Mouse (Mus musculus): ENCODE results near the gene Rnaseh2a. TPM values are rescaled to one million over a fixed set of nuclear protein-coding genes. Genes with fewer than 3 reads are reported as not detected.
"Not testable (repeated sequence)": the region's sequence is repeated elsewhere in the genome, so short reads cannot be mapped to it uniquely, and the experiment has no call there.

Gene Rnaseh2a
- total and polyA plus RNA-seq, 2 experiments from 2014 or later: 57.3 to 57.9 TPM

- Histone ChIP-seq H3K27ac (ENCODE audit: low read depth) (no peak overlapping the region), H3K4me1 (ENCODE audit: control insufficient read depth, insufficient read depth) (peaks cover 9% of the 10 kb centered on the region; the same call in 1 of the 2 replicates), H3K36me3 (replicated peaks; ENCODE audit: control insufficient read depth, insufficient read depth, low read length) (no peaks in the 10 kb centered on the region), H3K4me2 (ENCODE audit: low read depth, low read length) (peak overlapping the region; percentile 69), H3K9me3 (replicated peaks; ENCODE audit: control insufficient read depth, low read length) (peaks cover 4% of the 10 kb centered on the region), H3K4me3 (ENCODE audit: low read depth, low read length) (peak overlapping the region; percentile 52), H3K9ac (replicated peaks; ENCODE audit: low read depth, low read length) (no peak overlapping the region), H3K27me3 (ENCODE audit: control insufficient read depth, insufficient read depth, low read length) (peaks cover 49% of the 10 kb centered on the region)
- ATAC-seq (ENCODE audit: insufficient read depth, low read depth) (no peak), DNase-seq (ENCODE audit: low spot score) (no peak)
- TF ChIP-seq EP300 (IDR thresholded peaks at IDR 0.05; ENCODE audit: low read depth) (no peak), CTCF (IDR thresholded peaks at IDR 0.05; ENCODE audit: low read depth) (no peak)
- WGBS: 50% methylated on average over 20 of the region's 20 CpGs
Observed at GRCm38 (mm10) chr8:84909162-84909767, 60.3 kb downstream of the Rnaseh2a start.

DNA sequence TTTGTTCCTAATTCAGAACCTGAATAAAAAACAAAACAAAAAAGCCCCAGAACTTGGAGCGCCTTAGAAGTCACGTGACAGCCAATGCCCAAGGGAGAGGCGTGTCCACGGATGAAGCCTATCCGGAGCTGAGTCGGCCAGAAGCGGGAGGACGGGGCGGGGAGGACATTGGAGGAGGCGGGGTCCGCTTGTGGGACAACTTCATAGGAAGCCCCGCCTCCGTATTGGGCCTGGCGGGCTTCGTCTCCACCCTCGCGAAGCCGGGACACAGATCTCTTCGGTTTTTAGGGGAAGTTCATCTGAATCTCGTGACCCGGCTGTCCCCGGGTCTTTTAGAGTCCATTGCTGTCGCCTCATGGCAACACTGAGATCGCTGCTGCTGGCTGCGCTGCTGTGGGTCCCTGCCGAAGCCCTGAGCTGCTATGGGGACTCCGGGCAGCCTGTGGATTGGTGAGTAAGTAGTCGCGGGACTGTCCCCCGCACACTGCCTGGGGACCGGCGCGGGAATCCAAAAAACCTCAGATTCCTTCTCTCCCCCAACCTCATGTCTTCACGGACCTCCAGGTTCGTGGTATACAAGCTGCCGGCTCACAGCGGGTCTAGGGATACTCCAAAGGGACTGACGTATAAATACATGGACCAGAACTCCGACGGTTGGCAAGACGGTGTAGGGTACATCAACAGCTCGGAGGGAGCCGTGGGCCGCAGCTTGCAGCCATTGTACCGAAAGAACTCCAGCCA is 61.0 kb downstream of the Rnaseh2a start, which contains the start of gene Dnase2a:
Gene Dnase2a (plus strand): TSS at position 140 of the 741 bp plus-strand sequence.
- ATAC-seq (ENCODE audit: insufficient read depth, low read depth) (peak; percentile 96), DNase-seq (ENCODE audit: low spot score) (peak; percentile 94)
- Histone ChIP-seq H3K4me1 (ENCODE audit: control insufficient read depth, insufficient read depth) (peaks cover 9% of the 10 kb centered on the region; the same call in 1 of the 2 replicates), H3K27me3 (ENCODE audit: control insufficient read depth, insufficient read depth, low read length) (peaks cover 51% of the 10 kb centered on the region), H3K9me3 (replicated peaks; ENCODE audit: control insufficient read depth, low read length) (no peaks in the 10 kb centered on the region), H3K4me3 (ENCODE audit: low read depth, low read length) (peak within 1 kb of the TSS; percentile 52), H3K9ac (replicated peaks; ENCODE audit: low read depth, low read length) (no peak within 1 kb of the TSS; the same call in 1 of the 2 replicates), H3K27ac (ENCODE audit: low read depth) (no peak within 1 kb of the TSS), H3K4me2 (ENCODE audit: low read depth, low read length) (peak within 1 kb of the TSS; percentile 69), H3K36me3 (replicated peaks; ENCODE audit: control insufficient read depth, insufficient read depth, low read length) (no peaks in the 10 kb centered on the region)
- TF ChIP-seq EP300 (IDR thresholded peaks at IDR 0.05; ENCODE audit: low read depth) (no peak), CTCF (IDR thresholded peaks at IDR 0.05; ENCODE audit: low read depth) (no peak)
- WGBS: 2% methylated on average over 44 of the region's 45 CpGs

GRCm38 (mm10) chr8:84907979-84908378 is 61.6 kb downstream of the Rnaseh2a start:
- peaks cover 48% of the 10 kb centered on the region for H3K27me3 ChIP-seq (ENCODE audit: control insufficient read depth, insufficient read depth, low read length)
- not testable (repeated sequence) for H3K36me3 ChIP-seq (replicated peaks; ENCODE audit: control insufficient read depth, insufficient read depth, low read length); H3K9ac ChIP-seq (replicated peaks; ENCODE audit: low read depth, low read length); H3K9me3 ChIP-seq (replicated peaks; ENCODE audit: control insufficient read depth, low read length); DNase-seq (ENCODE audit: low spot score); H3K27ac ChIP-seq (ENCODE audit: low read depth); H3K4me1 ChIP-seq (ENCODE audit: control insufficient read depth, insufficient read depth)
- H3K4me2 ChIP-seq (ENCODE audit: low read depth, low read length): peak overlapping the region; percentile 69
- ATAC-seq (ENCODE audit: insufficient read depth, low read depth): peak; percentile 2; the same call in 1 of the 2 replicates
- H3K4me3 ChIP-seq (ENCODE audit: low read depth, low read length): peak overlapping the region; percentile 52
- 25% methylated on average over 6 of the region's 7 CpGs for WGBS

GRCm38 (mm10) chr8:84907493-84907892 is 62.1 kb downstream of the Rnaseh2a start:
- WGBS: 73% methylated on average over 8 of the region's 8 CpGs
- no peak overlapping the region for H3K4me2 ChIP-seq (ENCODE audit: low read depth, low read length)
- no peak for ATAC-seq (ENCODE audit: insufficient read depth, low read depth)
- H3K9ac ChIP-seq (replicated peaks; ENCODE audit: low read depth, low read length): no peak overlapping the region
- no peaks in the 10 kb centered on the region for H3K9me3 ChIP-seq (replicated peaks; ENCODE audit: control insufficient read depth, low read length)
- no peak for DNase-seq (ENCODE audit: low spot score)
- no peaks in the 10 kb centered on the region for H3K36me3 ChIP-seq (replicated peaks; ENCODE audit: control insufficient read depth, insufficient read depth, low read length)
- H3K4me1 ChIP-seq (ENCODE audit: control insufficient read depth, insufficient read depth): no peaks in the 10 kb centered on the region
- no peak for TF ChIP-seq EP300 (IDR thresholded peaks at IDR 0.05; ENCODE audit: low read depth)
- no peak for TF ChIP-seq CTCF (IDR thresholded peaks at IDR 0.05; ENCODE audit: low read depth)
- peaks cover 43% of the 10 kb centered on the region for H3K27me3 ChIP-seq (ENCODE audit: control insufficient read depth, insufficient read depth, low read length)
- H3K4me3 ChIP-seq (ENCODE audit: low read depth, low read length): no peak overlapping the region
- H3K27ac ChIP-seq (ENCODE audit: low read depth): no peak overlapping the region

- TF ChIP-seq EP300 (IDR thresholded peaks at IDR 0.05; ENCODE audit: low read depth) (no peak), CTCF (IDR thresholded peaks at IDR 0.05; ENCODE audit: low read depth) (no peak)
- 93% methylated on average over 9 of the region's 9 CpGs for WGBS
Observed at GRCm38 (mm10) chr8:84907037-84907436, 62.5 kb downstream of the Rnaseh2a start.

More at GRCm38 (mm10) chr8:84907037-84907436, 62.5 kb downstream of the Rnaseh2a start:
- Histone ChIP-seq H3K4me3 (ENCODE audit: low read depth, low read length) (no peak overlapping the region), H3K9ac (replicated peaks; ENCODE audit: low read depth, low read length) (no peak overlapping the region), H3K4me1 (ENCODE audit: control insufficient read depth, insufficient read depth) (no peaks in the 10 kb centered on the region), H3K9me3 (replicated peaks; ENCODE audit: control insufficient read depth, low read length) (no peaks in the 10 kb centered on the region), H3K27ac (ENCODE audit: low read depth) (no peak overlapping the region), H3K27me3 (ENCODE audit: control insufficient read depth, insufficient read depth, low read length) (peaks cover 41% of the 10 kb centered on the region), H3K4me2 (ENCODE audit: low read depth, low read length) (no peak overlapping the region), H3K36me3 (replicated peaks; ENCODE audit: control insufficient read depth, insufficient read depth, low read length) (no peaks in the 10 kb centered on the region)
- ATAC-seq (ENCODE audit: insufficient read depth, low read depth) (no peak), DNase-seq (ENCODE audit: low spot score) (no peak)

Small RNAs within 50 kb of the gene (microRNA-seq; reads per million reads assigned to microRNA genes)
- not detected for gene Gm24197

Other genes starting within 250 kb of the Rnaseh2a start
- 1.0 TPM in 1 of 2 replicates, not detected in the other for gene G430095P16Rik, start 246.8 kb downstream of the Rnaseh2a start, total RNA-seq (2014; rRNA removed; ENCODE audit: low replicate concordance)
- 3.0 and 3.1 TPM in 2 replicates for gene G430095P16Rik, start 246.8 kb downstream of the Rnaseh2a start, polyA plus RNA-seq (2015; fragmentation: Nextera tagmentation; extraction: Ambion mirVana)
- 41.9 and 48.5 TPM in 2 replicates for gene Nfix, start 169.4 kb downstream of the Rnaseh2a start, total RNA-seq (2014; rRNA removed; ENCODE audit: low replicate concordance)
- gene Nfix, start 169.4 kb downstream of the Rnaseh2a start, polyA plus RNA-seq (2015; fragmentation: Nextera tagmentation; extraction: Ambion mirVana): 18.2 TPM in 2 replicates
- 2.1 and 15.4 TPM in 2 replicates for gene Dand5, start 146.9 kb downstream of the Rnaseh2a start, total RNA-seq (2014; rRNA removed; ENCODE audit: low replicate concordance)
- gene Dand5, start 146.9 kb downstream of the Rnaseh2a start, polyA plus RNA-seq (2015; fragmentation: Nextera tagmentation; extraction: Ambion mirVana): 6.2 and 8.0 TPM in 2 replicates
- gene Gadd45gip1, start 138.2 kb downstream of the Rnaseh2a start, total RNA-seq (2014; rRNA removed; ENCODE audit: low replicate concordance): 47.1 and 49.8 TPM in 2 replicates
- 48.1 and 50.0 TPM in 2 replicates for gene Gadd45gip1, start 138.2 kb downstream of the Rnaseh2a start, polyA plus RNA-seq (2015; fragmentation: Nextera tagmentation; extraction: Ambion mirVana)
- gene Rad23a, start 129.1 kb downstream of the Rnaseh2a start, total RNA-seq (2014; rRNA removed; ENCODE audit: low replicate concordance): 89.2 and 126 TPM in 2 replicates
- gene Rad23a, start 129.1 kb downstream of the Rnaseh2a start, polyA plus RNA-seq (2015; fragmentation: Nextera tagmentation; extraction: Ambion mirVana): 111 and 125 TPM in 2 replicates
- 211 and 235 TPM in 2 replicates for gene Calr, start 122.8 kb downstream of the Rnaseh2a start, total RNA-seq (2014; rRNA removed; ENCODE audit: low replicate concordance)
- gene Calr, start 122.8 kb downstream of the Rnaseh2a start, polyA plus RNA-seq (2015; fragmentation: Nextera tagmentation; extraction: Ambion mirVana): 201 and 266 TPM in 2 replicates
- gene Farsa, start 112.8 kb downstream of the Rnaseh2a start, total RNA-seq (2014; rRNA removed; ENCODE audit: low replicate concordance): 38.6 and 40.0 TPM in 2 replicates
- 36.3 and 38.3 TPM in 2 replicates for gene Farsa, start 112.8 kb downstream of the Rnaseh2a start, polyA plus RNA-seq (2015; fragmentation: Nextera tagmentation; extraction: Ambion mirVana)
- 0.15 and 1.7 TPM in 2 replicates for gene Syce2, start 97.7 kb downstream of the Rnaseh2a start, total RNA-seq (2014; rRNA removed; ENCODE audit: low replicate concordance)
- gene Syce2, start 97.7 kb downstream of the Rnaseh2a start, polyA plus RNA-seq (2015; fragmentation: Nextera tagmentation; extraction: Ambion mirVana): 9.7 and 11.8 TPM in 2 replicates
- 45.5 and 52.8 TPM in 2 replicates for gene Gcdh, start 75.8 kb downstream of the Rnaseh2a start, total RNA-seq (2014; rRNA removed; ENCODE audit: low replicate concordance)
- 33.0 and 33.5 TPM in 2 replicates for gene Gcdh, start 75.8 kb downstream of the Rnaseh2a start, polyA plus RNA-seq (2015; fragmentation: Nextera tagmentation; extraction: Ambion mirVana)
- gene Klf1, start 67.8 kb downstream of the Rnaseh2a start, total RNA-seq (2014; rRNA removed; ENCODE audit: low replicate concordance): not detected in 2 replicates
- 0.27 and 0.56 TPM in 2 replicates for gene Klf1, start 67.8 kb downstream of the Rnaseh2a start, polyA plus RNA-seq (2015; fragmentation: Nextera tagmentation; extraction: Ambion mirVana)
- gene Dnase2a, start 61.2 kb downstream of the Rnaseh2a start, total RNA-seq (2014; rRNA removed; ENCODE audit: low replicate concordance): 6.0 and 11.0 TPM in 2 replicates
- gene Dnase2a, start 61.2 kb downstream of the Rnaseh2a start, polyA plus RNA-seq (2015; fragmentation: Nextera tagmentation; extraction: Ambion mirVana): 4.6 and 5.6 TPM in 2 replicates
- 0.08 TPM in 1 of 2 replicates, not detected in the other for gene Mast1, start 32.4 kb downstream of the Rnaseh2a start, total RNA-seq (2014; rRNA removed; ENCODE audit: low replicate concordance)
- gene Mast1, start 32.4 kb downstream of the Rnaseh2a start, polyA plus RNA-seq (2015; fragmentation: Nextera tagmentation; extraction: Ambion mirVana): 0.05 TPM in 1 of 2 replicates, not detected in the other
- not detected in 2 replicates for gene Rtbdn, start 22.8 kb downstream of the Rnaseh2a start, total RNA-seq (2014; rRNA removed; ENCODE audit: low replicate concordance)
- 0.10 TPM in 1 of 2 replicates, not detected in the other for gene Rtbdn, start 22.8 kb downstream of the Rnaseh2a start, polyA plus RNA-seq (2015; fragmentation: Nextera tagmentation; extraction: Ambion mirVana)
- gene Gm49661, start 334 bp downstream of the Rnaseh2a start, total RNA-seq (2014; rRNA removed; ENCODE audit: low replicate concordance): not detected in 2 replicates
- gene Gm49661, start 334 bp downstream of the Rnaseh2a start, polyA plus RNA-seq (2015; fragmentation: Nextera tagmentation; extraction: Ambion mirVana): not detected in 2 replicates
- 647 and 809 TPM in 2 replicates for gene Prdx2, start 180 bp downstream of the Rnaseh2a start, total RNA-seq (2014; rRNA removed; ENCODE audit: low replicate concordance)
- gene Prdx2, start 180 bp downstream of the Rnaseh2a start, polyA plus RNA-seq (2015; fragmentation: Nextera tagmentation; extraction: Ambion mirVana): 758 and 782 TPM in 2 replicates
- gene Junb, start 9.0 kb upstream of the Rnaseh2a start, total RNA-seq (2014; rRNA removed; ENCODE audit: low replicate concordance): 28.9 and 39.6 TPM in 2 replicates
- 10.3 and 13.0 TPM in 2 replicates for gene Junb, start 9.0 kb upstream of the Rnaseh2a start, polyA plus RNA-seq (2015; fragmentation: Nextera tagmentation; extraction: Ambion mirVana)
- gene Hook2, start 20.8 kb upstream of the Rnaseh2a start, total RNA-seq (2014; rRNA removed; ENCODE audit: low replicate concordance): 1.9 and 4.8 TPM in 2 replicates
- gene Hook2, start 20.8 kb upstream of the Rnaseh2a start, polyA plus RNA-seq (2015; fragmentation: Nextera tagmentation; extraction: Ambion mirVana): 3.5 and 4.7 TPM in 2 replicates
- not detected in 2 replicates for gene Best2, start 44.8 kb upstream of the Rnaseh2a start, total RNA-seq (2014; rRNA removed; ENCODE audit: low replicate concordance)
- not detected in 2 replicates for gene Best2, start 44.8 kb upstream of the Rnaseh2a start, polyA plus RNA-seq (2015; fragmentation: Nextera tagmentation; extraction: Ambion mirVana)
- 134 and 152 TPM in 2 replicates for gene Asna1, start 55.5 kb upstream of the Rnaseh2a start, total RNA-seq (2014; rRNA removed; ENCODE audit: low replicate concordance)
- 106 and 110 TPM in 2 replicates for gene Asna1, start 55.5 kb upstream of the Rnaseh2a start, polyA plus RNA-seq (2015; fragmentation: Nextera tagmentation; extraction: Ambion mirVana)
- 98.5 and 196 TPM in 2 replicates for gene Trir, start 57.1 kb upstream of the Rnaseh2a start, total RNA-seq (2014; rRNA removed; ENCODE audit: low replicate concordance)
- 62.4 and 66.5 TPM in 2 replicates for gene Trir, start 57.1 kb upstream of the Rnaseh2a start, polyA plus RNA-seq (2015; fragmentation: Nextera tagmentation; extraction: Ambion mirVana)
- 27.4 and 34.8 TPM in 2 replicates for gene Tnpo2, start 67.1 kb upstream of the Rnaseh2a start, total RNA-seq (2014; rRNA removed; ENCODE audit: low replicate concordance)
- gene Tnpo2, start 67.1 kb upstream of the Rnaseh2a start, polyA plus RNA-seq (2015; fragmentation: Nextera tagmentation; extraction: Ambion mirVana): 11.5 and 13.0 TPM in 2 replicates
- 29.1 and 32.6 TPM in 2 replicates for gene Fbxw9, start 90.3 kb upstream of the Rnaseh2a start, total RNA-seq (2014; rRNA removed; ENCODE audit: low replicate concordance)
- 16.2 and 16.5 TPM in 2 replicates for gene Fbxw9, start 90.3 kb upstream of the Rnaseh2a start, polyA plus RNA-seq (2015; fragmentation: Nextera tagmentation; extraction: Ambion mirVana)
- not detected in 2 replicates for gene Gm5741, start 98.2 kb upstream of the Rnaseh2a start, total RNA-seq (2014; rRNA removed; ENCODE audit: low replicate concordance)
- gene Gm5741, start 98.2 kb upstream of the Rnaseh2a start, polyA plus RNA-seq (2015; fragmentation: Nextera tagmentation; extraction: Ambion mirVana): not detected in 2 replicates
- 25.9 and 48.2 TPM in 2 replicates for gene Dhps, start 102.0 kb upstream of the Rnaseh2a start, total RNA-seq (2014; rRNA removed; ENCODE audit: low replicate concordance)
- gene Dhps, start 102.0 kb upstream of the Rnaseh2a start, polyA plus RNA-seq (2015; fragmentation: Nextera tagmentation; extraction: Ambion mirVana): 45.0 and 48.3 TPM in 2 replicates
- gene Wdr83os, start 111.0 kb upstream of the Rnaseh2a start, total RNA-seq (2014; rRNA removed; ENCODE audit: low replicate concordance): 101 and 116 TPM in 2 replicates
- gene Wdr83os, start 111.0 kb upstream of the Rnaseh2a start, polyA plus RNA-seq (2015; fragmentation: Nextera tagmentation; extraction: Ambion mirVana): 99.8 and 103 TPM in 2 replicates
- 16.2 and 31.0 TPM in 2 replicates for gene Wdr83, start 111.5 kb upstream of the Rnaseh2a start, total RNA-seq (2014; rRNA removed; ENCODE audit: low replicate concordance)
- 38.8 and 42.9 TPM in 2 replicates for gene Wdr83, start 111.5 kb upstream of the Rnaseh2a start, polyA plus RNA-seq (2015; fragmentation: Nextera tagmentation; extraction: Ambion mirVana)
- 47.2 and 87.1 TPM in 2 replicates for gene Man2b1, start 113.5 kb upstream of the Rnaseh2a start, total RNA-seq (2014; rRNA removed; ENCODE audit: low replicate concordance)
- gene Man2b1, start 113.5 kb upstream of the Rnaseh2a start, polyA plus RNA-seq (2015; fragmentation: Nextera tagmentation; extraction: Ambion mirVana): 24.0 and 24.9 TPM in 2 replicates
- 0.15 TPM in 1 of 2 replicates, not detected in the other for gene Zfp791, start 153.3 kb upstream of the Rnaseh2a start, total RNA-seq (2014; rRNA removed; ENCODE audit: low replicate concordance)
- gene Zfp791, start 153.3 kb upstream of the Rnaseh2a start, polyA plus RNA-seq (2015; fragmentation: Nextera tagmentation; extraction: Ambion mirVana): 0.97 and 1.2 TPM in 2 replicates
- gene Cks1brt, start 182.2 kb upstream of the Rnaseh2a start, total RNA-seq (2014; rRNA removed; ENCODE audit: low replicate concordance): not detected in 2 replicates
- not detected in 2 replicates for gene Cks1brt, start 182.2 kb upstream of the Rnaseh2a start, polyA plus RNA-seq (2015; fragmentation: Nextera tagmentation; extraction: Ambion mirVana)

Measured in heart, postnatal 0 days (tissue).